Mouse (Mus musculus) thymus, adult 18-20 months (tissue): ENCODE results near the gene Acrv1.
"Not testable (repeated sequence)": the region's sequence is repeated elsewhere in the genome, so short reads cannot be mapped to it uniquely, and the experiment has no call there.

Experiments used
- DNase-seq, 2 experiments: peaks; one replicate each; pipeline ENCODE4 v3.0.0; 2022; ENCODE audit warnings: mixed read lengths in 2 of 2

Gene Acrv1

DNA sequence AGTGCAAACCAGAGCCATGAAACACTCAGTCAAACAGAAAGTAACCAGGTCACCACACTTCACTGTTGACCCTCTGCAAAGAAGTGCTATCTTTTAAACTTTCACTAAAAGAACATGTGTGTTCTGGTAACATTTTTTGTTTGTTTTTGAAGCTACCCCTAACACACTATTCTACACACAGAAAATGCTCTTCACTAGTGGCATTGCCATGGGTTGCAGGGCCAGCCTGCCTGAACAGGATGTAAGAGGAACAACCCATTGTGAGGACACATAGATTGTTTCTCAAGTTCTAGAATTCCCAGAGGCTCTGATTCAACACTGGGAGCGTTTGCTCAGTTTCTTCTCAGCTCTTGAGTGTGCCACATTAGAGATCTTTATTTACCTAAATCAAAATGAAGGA lies at the start of gene Acrv1:
Acrv1 (plus strand) TSS at position 301 of the 400 bp plus-strand sequence.
- no peak for DNase-seq

DNA sequence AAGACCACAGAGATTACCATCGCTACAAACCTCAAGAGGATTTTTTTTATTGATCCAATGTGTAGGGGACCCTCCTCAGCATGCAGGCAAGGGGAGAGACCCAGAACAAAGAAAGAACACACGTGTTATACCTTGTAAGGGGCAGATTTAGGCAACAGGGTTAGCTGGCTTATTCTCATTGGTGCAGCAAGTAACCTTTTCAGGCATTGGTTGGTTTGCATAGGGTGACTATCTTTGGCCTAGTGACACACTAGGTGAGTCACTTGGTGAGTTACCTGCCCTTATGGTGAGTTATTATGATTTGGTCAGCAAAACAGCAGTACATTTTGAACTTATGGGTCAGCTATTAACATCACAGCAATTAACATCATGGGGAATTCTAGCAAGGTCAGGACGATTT lies 49.7 kb upstream of the Acrv1 start, which contains the start of gene A630095E13Rik:
A630095E13Rik (minus strand) TSS at position 101 of the 400 bp plus-strand sequence.
- not testable (repeated sequence) for DNase-seq

DNA sequence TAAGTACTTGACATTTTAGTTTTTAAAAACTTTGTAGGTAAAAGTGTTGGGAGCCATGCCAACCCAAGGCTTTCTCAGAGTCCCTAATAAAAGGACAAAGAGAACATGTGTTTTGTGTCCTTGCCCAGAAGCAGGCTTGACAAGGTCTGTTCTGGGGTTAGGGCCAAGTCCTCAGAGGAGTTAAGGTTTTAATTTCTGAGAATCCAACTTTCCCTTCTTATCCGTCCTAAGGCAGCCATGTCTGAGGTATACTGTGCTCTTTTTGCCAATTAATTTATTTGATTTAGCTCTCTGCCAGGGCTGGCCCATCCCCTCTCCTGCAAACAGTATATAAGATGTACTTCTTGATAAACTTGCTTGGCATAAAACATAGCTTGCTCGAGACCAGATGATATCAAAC lies 11.6 kb upstream of the Acrv1 start:
- DNase-seq, result no peak

DNA sequence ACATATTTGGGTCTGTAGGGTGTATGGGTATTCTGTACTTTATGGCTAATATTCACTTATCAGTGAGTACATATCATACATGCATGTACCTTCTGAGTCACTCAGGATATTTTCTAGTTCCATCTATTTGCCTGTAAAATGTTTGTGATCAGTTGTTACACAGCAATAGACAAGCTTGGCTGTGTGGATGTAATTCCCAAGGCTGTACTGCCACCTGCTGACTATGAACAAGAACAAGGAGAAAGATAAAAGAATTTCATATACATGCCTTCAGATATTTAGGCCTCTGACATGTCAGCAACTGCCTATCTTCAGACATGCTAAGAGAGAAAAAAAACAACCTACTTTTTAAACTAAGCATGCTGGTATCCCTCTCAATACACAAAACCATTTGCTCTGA lies 5.7 kb upstream of the Acrv1 start:
- no peak for DNase-seq

DNA sequence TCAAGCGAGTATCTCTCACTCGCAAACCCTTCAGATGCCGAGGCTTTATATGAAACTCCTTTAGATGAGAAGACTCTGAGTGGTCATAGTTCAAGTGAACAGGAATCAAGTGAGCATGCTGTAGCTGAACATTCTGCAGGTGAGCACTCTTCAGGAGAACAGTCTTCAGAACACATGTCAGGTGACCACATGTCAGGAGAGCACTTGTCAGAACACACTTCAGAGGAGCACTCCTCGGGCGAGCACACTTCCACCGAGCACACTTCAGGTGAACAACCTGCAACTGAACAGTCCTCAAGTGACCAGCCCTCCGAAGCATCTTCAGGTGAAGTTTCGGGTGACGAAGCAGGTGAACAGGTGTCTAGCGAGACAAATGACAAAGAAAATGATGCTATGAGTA lies 1.3 kb downstream of the Acrv1 start:
- no peak for DNase-seq

DNA sequence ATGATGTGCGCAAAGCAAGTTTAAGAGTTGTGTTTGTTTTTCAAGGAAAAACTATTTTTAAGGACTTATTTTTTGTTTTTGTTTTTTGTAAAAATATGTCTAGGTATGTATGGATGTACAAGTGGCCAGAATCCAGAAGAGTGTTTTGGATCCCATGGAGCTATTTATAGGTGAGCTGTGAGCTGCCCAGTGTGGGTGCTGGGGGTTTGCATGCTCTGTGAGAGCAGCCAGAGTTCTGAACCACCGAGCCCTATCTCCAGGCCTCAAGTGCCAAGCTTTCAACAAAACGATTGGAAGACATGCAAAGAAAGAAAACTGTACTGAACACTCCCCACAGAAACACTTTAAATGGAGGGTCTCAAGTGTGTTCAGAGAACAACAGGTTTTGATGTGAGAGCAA lies 12.9 kb downstream of the Acrv1 start:
- no peak for DNase-seq

DNA sequence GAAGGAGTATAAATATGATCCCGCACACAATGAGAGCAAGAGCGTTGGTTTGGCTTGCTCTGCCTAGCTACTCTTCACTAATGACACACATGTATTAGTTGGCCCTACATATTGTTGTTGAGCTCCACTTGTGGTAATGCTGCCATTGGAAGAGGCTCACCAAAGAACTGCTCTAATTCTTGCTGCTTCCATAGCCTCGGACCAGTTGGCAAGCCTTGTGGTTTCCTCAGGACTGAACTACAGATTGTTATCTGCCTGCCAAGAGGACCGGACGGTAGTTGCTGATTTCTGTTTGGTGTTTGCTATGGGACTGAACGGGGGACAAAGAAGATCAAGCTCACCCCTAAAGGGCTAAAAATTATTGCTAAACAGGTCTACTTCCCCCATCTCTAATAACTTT lies 14.3 kb downstream of the Acrv1 start:
- DNase-seq, result no peak

DNA sequence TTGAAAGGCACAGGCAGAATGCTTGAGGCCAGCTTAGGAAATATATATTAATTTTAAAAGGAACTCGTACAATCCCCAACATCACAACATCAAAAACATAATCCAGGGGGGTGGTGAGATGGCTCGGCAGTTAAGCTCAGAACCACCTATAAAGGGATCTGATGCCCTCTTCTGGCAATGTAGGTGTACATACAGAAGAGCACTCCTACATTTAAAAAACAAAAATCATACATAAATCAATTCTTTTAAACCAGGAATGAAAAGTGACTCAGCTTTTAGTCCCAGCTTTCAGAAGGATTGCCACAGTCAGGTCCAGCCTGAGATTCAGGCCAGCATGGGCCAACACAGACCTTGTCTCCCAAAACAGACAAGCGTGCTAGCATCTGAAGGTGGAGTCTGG lies 23.6 kb downstream of the Acrv1 start:
- no peak for DNase-seq

DNA sequence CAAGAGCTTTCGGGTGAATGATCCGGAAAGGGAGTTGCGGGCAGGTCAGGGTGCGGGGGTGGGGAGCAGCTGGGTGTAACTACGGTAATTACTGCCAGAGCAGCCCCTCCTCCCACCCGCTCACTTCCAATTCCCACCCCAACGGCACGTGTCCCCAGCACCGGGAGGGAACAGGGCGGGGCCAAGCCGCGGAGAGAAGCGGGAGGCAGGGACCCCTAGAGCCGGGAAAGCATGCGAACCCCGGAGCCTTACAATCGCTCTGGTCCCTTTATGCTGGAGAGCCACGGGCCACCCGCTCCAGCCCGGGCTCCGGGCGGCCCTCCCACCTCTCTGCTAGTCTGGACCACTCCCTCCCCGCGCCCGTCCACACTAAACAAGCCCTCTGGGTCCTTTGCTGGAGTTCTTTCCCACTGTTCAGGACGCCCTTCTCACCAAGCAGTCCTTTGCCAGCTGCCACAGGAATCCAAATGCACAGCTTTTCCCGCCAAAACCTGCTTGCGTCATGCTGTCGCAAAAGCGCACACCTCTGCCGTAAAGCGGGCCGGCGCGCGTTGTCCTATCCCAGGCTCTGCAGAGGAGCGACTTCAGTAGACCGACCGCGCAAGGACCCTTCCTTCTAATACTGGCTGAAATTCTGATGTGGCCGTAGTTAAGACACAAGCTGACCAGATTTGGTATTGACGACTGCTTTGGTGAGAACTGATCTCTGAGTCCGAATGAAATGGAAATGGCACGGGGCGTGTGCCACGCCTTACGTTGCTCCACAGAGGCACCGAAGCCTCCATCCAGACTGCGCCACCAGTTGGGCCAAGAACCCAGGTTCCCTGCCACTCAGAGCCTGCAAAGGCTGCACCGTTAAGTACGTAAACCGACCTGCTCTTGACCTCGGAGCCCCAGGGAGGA lies 33.4 kb downstream of the Acrv1 start:
- DNase-seq, result peak; percentile 72 to 82

DNA sequence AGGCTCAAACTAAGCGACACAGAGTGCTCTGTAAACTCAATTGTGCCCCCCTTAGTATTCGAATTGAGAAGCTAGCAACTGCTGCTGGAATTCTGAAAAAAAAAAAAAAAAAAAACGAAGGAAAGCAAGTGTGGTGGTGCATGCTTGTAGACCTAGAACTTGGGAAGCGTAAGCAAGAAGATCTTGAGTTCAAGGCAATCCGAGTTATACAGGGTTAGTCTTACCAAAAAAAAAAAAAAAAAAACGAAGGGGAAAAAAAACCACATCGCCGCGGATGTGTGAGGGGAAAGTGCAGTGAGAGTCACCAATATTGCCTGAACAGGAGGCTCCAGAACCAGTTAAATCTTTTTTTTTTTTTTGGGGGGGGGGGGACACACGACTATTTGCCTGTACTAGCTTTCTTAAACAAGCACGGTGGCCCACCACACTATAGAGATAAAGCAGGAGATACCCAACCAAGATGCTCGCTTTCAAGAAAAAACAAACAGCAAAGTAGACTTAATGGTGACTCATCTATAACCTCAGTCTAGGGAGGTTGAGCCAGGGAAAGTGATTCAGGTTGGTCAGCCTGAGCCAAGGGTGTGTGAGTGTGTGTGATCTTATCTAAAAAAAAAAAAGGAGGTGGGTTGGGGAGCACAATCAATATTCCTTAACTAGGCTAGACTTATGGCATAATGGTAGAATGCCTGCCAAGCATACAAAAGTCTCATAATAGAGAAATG lies 34.2 kb downstream of the Acrv1 start, which contains the start of gene Chek1:
Chek1 (minus strand) TSS at position 32 of the 722 bp plus-strand sequence.
- DNase-seq, result no peak
